Mouse (Mus musculus) hindbrain, postnatal 0 days (tissue): ENCODE data around the gene Anapc11. TPM values are rescaled to one million over a fixed set of nuclear protein-coding genes. Genes with fewer than 3 reads are reported as not detected.

Experiments
- ATAC-seq: fragments of 200-750 bp; cut with Nextera tagmentation; 2 replicates; pipeline ENCODE4 v1.8.0; 2017; ENCODE audit warnings: mild to moderate bottlenecking, moderate TSS enrichment, moderate library complexity
- DNase-seq: peaks from one replicate; pipeline ENCODE4 v3.0.0-alpha.2; 2015; ENCODE audit warnings: low spot score
- H3K27ac ChIP-seq: fragments of 300-500 bp; sonication (generic); 2 replicates; pipeline ENCODE4 v1.5.1; 2014; ENCODE audit warnings: mild to moderate bottlenecking
- H3K27me3 ChIP-seq: fragments of 300-500 bp; sonication (generic); 2 replicates; pipeline ENCODE4 v1.6.1; 2014; ENCODE audit warnings: low read length, mixed read lengths; ENCODE audit not compliant: insufficient read depth
- H3K36me3 ChIP-seq: fragments of 300-500 bp; sonication (generic); 2 replicates; pipeline ENCODE4 v1.6.1; 2014; ENCODE audit warnings: low read length, mixed read lengths; ENCODE audit not compliant: insufficient read depth
- H3K4me1 ChIP-seq: fragments of 300-500 bp; sonication (generic); 2 replicates; pipeline ENCODE4 v1.6.1; 2014; ENCODE audit warnings: antibody characterized with exemption, low read length, mixed read lengths; ENCODE audit not compliant: insufficient read depth
- H3K4me2 ChIP-seq: fragments of 300-500 bp; sonication (generic); 2 replicates; pipeline ENCODE4 v1.6.1; 2014; ENCODE audit warnings: low read depth, mild to moderate bottlenecking, low read length, moderate library complexity, mixed read lengths
- H3K4me3 ChIP-seq: fragments of 300-500 bp; sonication (generic); 2 replicates; pipeline ENCODE4 v1.5.1; 2014; ENCODE audit warnings: low read length
- H3K9ac ChIP-seq: fragments of 300-500 bp; sonication (generic); replicated peaks from 2 replicates; pipeline ENCODE4 v1.6.1; 2014; ENCODE audit warnings: mild to moderate bottlenecking, low read length, moderate library complexity, mixed read lengths
- H3K9me3 ChIP-seq: fragments of 300-500 bp; sonication (generic); 2 replicates; pipeline ENCODE4 v1.6.1; 2016; ENCODE audit warnings: low read length, mixed read lengths
- CTCF ChIP-seq: IDR thresholded peaks from 2 replicates; pipeline ENCODE4 v1.5.1; 2016; ENCODE audit warnings: antibody characterized with exemption, control low read depth, low read depth
- WGBS: fragments of 180-500 bp; shearing (Covaris S2); extraction: QIAGEN DNeasy Blood & Tissue Kit; methylation state at CpG from one replicate; pipeline ENCODE4 v1.1.7; 2014; 5-methylcytosine and 5-hydroxymethylcytosine counted together
- polyA plus RNA-seq: library from polyadenylated mRNA; unstranded; fragments of >200 nt; fragmentation: Nextera tagmentation; extraction: Ambion mirVana; gene quantifications from 2 replicates; pipeline ENCODE4 v1.2.1, GENCODE M21; 2015
- total RNA-seq: library from RNA; depleted of rRNA; stranded (reverse); fragments of >200 nt; gene quantifications from 2 replicates; pipeline ENCODE4 v1.2.3, GENCODE M21; 2014

Gene Anapc11
- total and polyA plus RNA-seq, 2 experiments from 2014 or later, result 39.6 to 198 TPM

GRCm38 (mm10) chr11:120618619-120619535 is 20.7 kb downstream of the Anapc11 start:
- no peak overlapping the region for H3K4me3 ChIP-seq
- H3K9me3 ChIP-seq, result no peaks in the 10 kb centered on the region
- 88% methylated on average over 25 of the region's 25 CpGs for WGBS
- H3K27ac ChIP-seq, result peak overlapping the region; percentile 91; the same call in 1 of the 2 replicates
- no peak for TF ChIP-seq CTCF
- H3K27me3 ChIP-seq, result no peaks in the 10 kb centered on the region
- ATAC-seq, result no peak
- H3K4me1 ChIP-seq, result peaks cover 8% of the 10 kb centered on the region; the same call in 1 of the 2 replicates
- H3K9ac ChIP-seq, result no peak overlapping the region
- DNase-seq, result no peak
- peaks cover 43% of the 10 kb centered on the region; the same call in 1 of the 2 replicates for H3K36me3 ChIP-seq
- no peak overlapping the region for H3K4me2 ChIP-seq

GRCm38 (mm10) chr11:120620195-120620594 is 22.0 kb downstream of the Anapc11 start:
- Histone ChIP-seq H3K27ac (no peak overlapping the region), H3K9ac (no peak overlapping the region), H3K4me1 (peaks cover 10% of the 10 kb centered on the region), H3K4me2 (no peak overlapping the region), H3K27me3 (no peaks in the 10 kb centered on the region), H3K9me3 (no peaks in the 10 kb centered on the region), H3K36me3 (peaks cover 43% of the 10 kb centered on the region; the same call in 1 of the 2 replicates), H3K4me3 (no peak overlapping the region)
- DNase-seq (no peak), ATAC-seq (no peak)
- no peak for TF ChIP-seq CTCF
- 92% methylated on average over 14 of the region's 14 CpGs for WGBS

GRCm38 (mm10) chr11:120622805-120623204 is 24.6 kb downstream of the Anapc11 start:
- H3K36me3 ChIP-seq, result peaks cover 48% of the 10 kb centered on the region; the same call in 1 of the 2 replicates
- H3K9me3 ChIP-seq, result no peaks in the 10 kb centered on the region
- TF ChIP-seq CTCF, result no peak
- H3K27me3 ChIP-seq, result no peaks in the 10 kb centered on the region
- H3K4me3 ChIP-seq, result no peak overlapping the region
- DNase-seq (no peak), ATAC-seq (no peak)
- H3K4me1 ChIP-seq, result peaks cover 5% of the 10 kb centered on the region
- 94% methylated on average over 6 of the region's 6 CpGs for WGBS
- H3K9ac ChIP-seq, result no peak overlapping the region
- no peak overlapping the region for H3K4me2 ChIP-seq
- H3K27ac ChIP-seq, result no peak overlapping the region

DNA sequence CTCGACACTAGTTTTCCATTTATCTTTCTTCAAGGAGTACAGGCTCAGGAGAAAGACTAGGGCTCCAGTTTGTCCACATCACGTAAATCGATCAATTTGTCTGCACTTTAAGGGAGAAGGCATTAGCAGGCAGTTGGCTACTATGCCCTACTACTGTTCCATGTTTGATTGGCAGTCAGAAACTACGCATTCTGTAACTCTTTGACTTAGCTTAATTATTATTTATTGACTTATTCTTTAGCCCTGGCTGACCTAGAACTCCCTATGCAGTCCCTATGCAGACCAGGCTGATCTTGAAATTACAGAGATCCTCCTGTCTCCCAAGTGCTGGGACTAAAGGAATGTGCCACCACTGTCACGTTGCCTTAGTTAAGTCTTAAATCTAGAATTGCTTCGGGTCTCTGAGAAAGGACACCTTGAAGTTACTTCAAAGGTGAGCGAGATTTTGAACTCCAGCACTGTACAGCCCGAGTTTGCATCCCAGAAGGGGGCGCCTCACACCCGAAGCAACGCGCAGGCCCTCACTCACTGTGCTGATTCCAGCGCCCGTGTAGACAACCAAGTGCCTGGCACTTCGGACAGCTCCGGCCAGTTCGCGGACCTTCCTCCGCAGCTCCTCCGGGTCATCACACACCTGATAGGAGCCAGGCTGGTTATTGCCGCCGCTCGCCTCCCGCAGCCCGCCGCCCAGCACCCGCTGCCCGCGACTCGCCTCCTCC is 25.9 kb downstream of the Anapc11 start:
- Histone ChIP-seq H3K9me3 (no peaks in the 10 kb centered on the region), H3K27ac (peak overlapping the region; percentile 84), H3K4me1 (peaks cover 5% of the 10 kb centered on the region), H3K36me3 (peaks cover 40% of the 10 kb centered on the region; the same call in 1 of the 2 replicates), H3K4me3 (peak overlapping the region; percentile 89), H3K4me2 (peak overlapping the region; percentile 91), H3K27me3 (no peaks in the 10 kb centered on the region), H3K9ac (peak overlapping the region; percentile 78)
- peak; percentile 70 for DNase-seq
- 14% methylated on average over 27 of the region's 30 CpGs for WGBS
- peak; percentile 70 for TF ChIP-seq CTCF
- ATAC-seq, result peak; percentile 71

- ATAC-seq (peak; percentile 79), DNase-seq (peak; percentile 93)
- Histone ChIP-seq H3K4me1 (peaks cover 5% of the 10 kb centered on the region), H3K27me3 (no peaks in the 10 kb centered on the region), H3K9me3 (no peaks in the 10 kb centered on the region), H3K4me2 (peak overlapping the region; percentile 91), H3K9ac (peak overlapping the region; percentile 78), H3K36me3 (peaks cover 38% of the 10 kb centered on the region; the same call in 1 of the 2 replicates), H3K4me3 (peak overlapping the region; percentile 89), H3K27ac (peak overlapping the region; percentile 84)
- WGBS, result under 1% methylated on average over 52 of the region's 53 CpGs
- TF ChIP-seq CTCF, result no peak
These were observed 26.5 kb downstream of the Anapc11 start for GRCm38 (mm10) chr11:120624680-120625111.

- 24% methylated on average over 5 of the region's 5 CpGs for WGBS
- peaks cover 32% of the 10 kb centered on the region; the same call in 1 of the 2 replicates for H3K36me3 ChIP-seq
- H3K9ac ChIP-seq, result peak within 1 kb of the TSS; percentile 78
- no peaks in the 10 kb centered on the region for H3K9me3 ChIP-seq
- no peak for TF ChIP-seq CTCF
- no peaks in the 10 kb centered on the region for H3K27me3 ChIP-seq
- peaks cover 7% of the 10 kb centered on the region for H3K4me1 ChIP-seq
- peak within 1 kb of the TSS; percentile 84 for H3K27ac ChIP-seq
- ATAC-seq (peak; percentile 48), DNase-seq (no peak)
- peak within 1 kb of the TSS; percentile 89 for H3K4me3 ChIP-seq
- H3K4me2 ChIP-seq, result peak within 1 kb of the TSS; percentile 91
These were observed 27.0 kb downstream of the Anapc11 start, which contains the start of gene Sirt7 for GRCm38 (mm10) chr11:120625152-120625775. Gene Sirt7 (minus strand): TSS chr11:120625240.
